ENCODE assay signal across 17 mouse cellular contexts in the genomic region with DNA sequence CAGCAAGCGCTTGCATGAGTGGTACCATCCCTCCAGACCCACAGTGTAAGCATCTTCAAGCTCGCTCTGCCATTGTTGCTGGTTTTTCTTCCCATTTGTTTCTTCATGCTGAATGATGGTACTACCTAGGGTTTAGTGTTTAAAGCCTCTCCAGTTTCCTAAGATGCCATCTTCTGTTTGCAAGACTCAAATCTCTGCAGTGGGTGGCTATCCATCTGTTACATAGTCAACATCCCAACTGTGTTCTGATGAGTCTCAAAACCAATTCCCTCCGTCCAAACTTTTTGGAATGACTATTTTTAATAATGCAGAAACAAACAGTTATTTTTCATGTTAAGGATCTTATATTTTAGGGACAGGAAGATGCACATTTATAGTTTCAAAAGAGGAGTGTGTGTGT.
"Had no signal": no experiment of that assay in that cellular context is flagged by ENCODE, and none has a peak within 500 bp of the region (broad histone marks: within the 10 kb centered on the region; RNA-seq: fewer than 3 reads in every experiment).

No protein-coding gene starts in this region.

- ATAC-seq: intestine, embryonic 16.5 days; liver, embryonic 12.5 days had no signal

- H3K27ac ChIP-seq: kidney, embryonic 15.5 days; limb, embryonic 10.5 days; liver, embryonic 12.5 days; midbrain, embryonic 10.5 days; neural tube, embryonic 15.5 days had no signal

- H3K4me3 ChIP-seq: kidney, embryonic 15.5 days; limb, embryonic 10.5 days; liver, embryonic 12.5 days; midbrain, embryonic 10.5 days; myocyte; neural tube, embryonic 15.5 days had no signal

- DNase-seq: kidney, adult 2 months; kidney, postnatal 14 days; lung, embryonic 14.5 days; lung, postnatal 10 days; lung, postnatal 4 days; midbrain, embryonic 14.5 days; right cerebral cortex, postnatal 4 days; spleen, adult 18-20 months; thymus, adult 2 months; thymus, postnatal 25 days had no signal
